Mouse (Mus musculus): Measurements from ENCODE around the gene Cubn. TPM values are rescaled to one million over a fixed set of nuclear protein-coding genes. Genes with fewer than 3 reads are reported as not detected.
A peak's percentile ranks its signal among the peaks of the same experiment; 100 is the strongest.

Gene Cubn
- polyA plus RNA-seq, 1 experiment = 18.9 TPM

GRCm38 (mm10) chr2:13271165-13271957, 220.3 kb downstream of the Cubn start, which contains the start of gene Rsu1:
Gene Rsu1 (minus strand): TSS chr2:13271415.
- WGBS = under 1% methylated on average over 37 of the region's 37 CpGs
- DNase-seq (ENCODE audit: low read depth, low spot score) = peak; percentile 99

GRCm38 (mm10) chr2:13270736-13271135, 220.9 kb downstream of the Cubn start:
- 25% methylated on average over 8 of the region's 8 CpGs for WGBS
- DNase-seq (ENCODE audit: low read depth, low spot score) = no peak

- 93% methylated on average over 4 of the region's 4 CpGs for WGBS
- no peak for DNase-seq (ENCODE audit: low read depth, low spot score)
Observed at GRCm38 (mm10) chr2:13268681-13269293, 222.8 kb downstream of the Cubn start.

GRCm38 (mm10) chr2:13264875-13265274, 226.7 kb downstream of the Cubn start:
- DNase-seq (ENCODE audit: low read depth, low spot score) = no peak
- 49% methylated on average over 4 of the region's 4 CpGs for WGBS

- DNase-seq (ENCODE audit: low read depth, low spot score) = no peak
- 63% methylated on average over 4 of the region's 4 CpGs for WGBS
Observed at GRCm38 (mm10) chr2:13263150-13263549, 228.5 kb downstream of the Cubn start.

GRCm38 (mm10) chr2:13258606-13259005, 233.0 kb downstream of the Cubn start:
- DNase-seq (ENCODE audit: low read depth, low spot score) = no peak
- WGBS = 75% methylated on average over 2 of the region's 2 CpGs

- 73% methylated on average over 9 of the region's 9 CpGs for WGBS
Observed at GRCm38 (mm10) chr2:13240711-13241110, 250.9 kb downstream of the Cubn start.

GRCm38 (mm10) chr2:13237140-13237901, 254.3 kb downstream of the Cubn start:
- 72% methylated on average over 8 of the region's 8 CpGs for WGBS
- DNase-seq (ENCODE audit: low read depth, low spot score) = peak; percentile 7

More at GRCm38 (mm10) chr2:13240711-13241110, 250.9 kb downstream of the Cubn start:
- DNase-seq (ENCODE audit: low read depth, low spot score) = no peak

- 76% methylated on average over 5 of the region's 5 CpGs for WGBS
Observed at GRCm38 (mm10) chr2:13235696-13236095, 255.9 kb downstream of the Cubn start.

GRCm38 (mm10) chr2:13234796-13235195, 256.8 kb downstream of the Cubn start:
- no peak for DNase-seq (ENCODE audit: low read depth, low spot score)
- WGBS = 91% methylated on average over 10 of the region's 10 CpGs

More at GRCm38 (mm10) chr2:13235696-13236095, 255.9 kb downstream of the Cubn start:
- no peak for DNase-seq (ENCODE audit: low read depth, low spot score)

GRCm38 (mm10) chr2:13233902-13234301, 257.7 kb downstream of the Cubn start:
- DNase-seq (ENCODE audit: low read depth, low spot score) = no peak
- WGBS = 53% methylated on average over 7 of the region's 7 CpGs

GRCm38 (mm10) chr2:13233254-13233835, 258.3 kb downstream of the Cubn start:
- WGBS = 82% methylated on average over 12 of the region's 12 CpGs
- no peak for DNase-seq (ENCODE audit: low read depth, low spot score)

- no peak for DNase-seq (ENCODE audit: low read depth, low spot score)
- 87% methylated on average over 6 of the region's 6 CpGs for WGBS
Observed at GRCm38 (mm10) chr2:13232305-13232704, 259.3 kb downstream of the Cubn start.

- no peak for DNase-seq (ENCODE audit: low read depth, low spot score)
- WGBS = 88% methylated on average over 3 of the region's 3 CpGs
Observed at GRCm38 (mm10) chr2:13229686-13230085, 261.9 kb downstream of the Cubn start.

Other genes starting within 250 kb of the Cubn start
- 35.2 and 45.9 TPM in 2 replicates for gene Rsu1, start 220.4 kb downstream of the Cubn start, polyA plus RNA-seq (2012; rRNA removed)
- 1.0 and 1.2 TPM in 2 replicates for gene Trdmt1, start 52.9 kb upstream of the Cubn start, polyA plus RNA-seq (2012; rRNA removed)
- gene Vim, start 82.1 kb upstream of the Cubn start, polyA plus RNA-seq (2012; rRNA removed) = 285 and 344 TPM in 2 replicates

Measured in large intestine, adult 2 months (tissue).